Mouse (Mus musculus) midbrain, embryonic 15.5 days (tissue): ENCODE data around the gene 9930021J03Rik. TPM values are rescaled to one million over a fixed set of nuclear protein-coding genes. Genes with fewer than 3 reads are reported as not detected.

Experiments
- ATAC-seq: fragments of 200-750 bp; cut with Nextera tagmentation; replicated peaks from 2 replicates; pipeline ENCODE4 v1.8.0; 2017; ENCODE audit warnings: moderate TSS enrichment
- H3K27ac ChIP-seq: fragments of 300-500 bp; sonication (generic); 2 replicates; pipeline ENCODE4 v1.5.1; 2015; ENCODE audit warnings: mild to moderate bottlenecking, inconsistent platforms
- H3K27me3 ChIP-seq: fragments of 300-500 bp; sonication (generic); replicated peaks from 2 replicates; pipeline ENCODE4 v1.6.1; 2015; ENCODE audit warnings: inconsistent platforms
- H3K36me3 ChIP-seq: fragments of 300-500 bp; sonication (generic); replicated peaks from 2 replicates; pipeline ENCODE4 v1.6.1; 2015; ENCODE audit warnings: inconsistent platforms
- H3K4me1 ChIP-seq: fragments of 300-500 bp; sonication (generic); 2 replicates; pipeline ENCODE4 v1.6.1; 2015; ENCODE audit warnings: inconsistent platforms
- H3K4me2 ChIP-seq: fragments of 300-500 bp; sonication (generic); 2 replicates; pipeline ENCODE4 v1.6.1; 2015; ENCODE audit warnings: inconsistent platforms, mild to moderate bottlenecking, moderate library complexity
- H3K4me3 ChIP-seq: fragments of 300-500 bp; sonication (generic); 2 replicates; pipeline ENCODE4 v1.5.1; 2015; ENCODE audit warnings: mild to moderate bottlenecking, inconsistent platforms
- H3K9ac ChIP-seq: fragments of 300-500 bp; sonication (generic); 2 replicates; pipeline ENCODE4 v1.6.1; 2015; ENCODE audit warnings: mild to moderate bottlenecking, inconsistent platforms
- H3K9me3 ChIP-seq: fragments of 300-500 bp; sonication (generic); 2 replicates; pipeline ENCODE4 v1.6.1; 2016; ENCODE audit warnings: inconsistent platforms
- WGBS: fragments of 180-500 bp; shearing (Covaris S2); methylation state at CpG from one replicate; pipeline ENCODE4 v1.1.7; 2015; ENCODE audit warnings: mixed read lengths; 5-methylcytosine and 5-hydroxymethylcytosine counted together
- polyA plus RNA-seq: library from polyadenylated mRNA; unstranded; fragments of >200 nt; fragmentation: Nextera tagmentation; extraction: Ambion mirVana; gene quantifications from 2 replicates; pipeline ENCODE4 v1.2.1, GENCODE M21; 2015

9930021J03Rik gene
- polyA plus RNA-seq, result 6.8 and 7.5 TPM in 2 replicates

GRCm38 (mm10) chr19:29805917-29806785 lies at the start of gene 9930021J03Rik:
TSS of gene 9930021J03Rik (minus strand) at chr19:29805989.
- peaks cover 18% of the 10 kb centered on the region for H3K36me3 ChIP-seq
- ATAC-seq, result peak; percentile 95
- WGBS, result under 1% methylated on average over 70 of the region's 95 CpGs
- H3K4me1 ChIP-seq, result peaks cover 50% of the 10 kb centered on the region
- H3K27me3 ChIP-seq, result no peaks in the 10 kb centered on the region
- H3K4me3 ChIP-seq, result peak within 1 kb of the TSS; percentile 95
- peak within 1 kb of the TSS; percentile 96 for H3K4me2 ChIP-seq
- peak within 1 kb of the TSS; percentile 96 for H3K27ac ChIP-seq
- H3K9ac ChIP-seq, result peak within 1 kb of the TSS; percentile 82
- H3K9me3 ChIP-seq, result no peaks in the 10 kb centered on the region

DNA sequence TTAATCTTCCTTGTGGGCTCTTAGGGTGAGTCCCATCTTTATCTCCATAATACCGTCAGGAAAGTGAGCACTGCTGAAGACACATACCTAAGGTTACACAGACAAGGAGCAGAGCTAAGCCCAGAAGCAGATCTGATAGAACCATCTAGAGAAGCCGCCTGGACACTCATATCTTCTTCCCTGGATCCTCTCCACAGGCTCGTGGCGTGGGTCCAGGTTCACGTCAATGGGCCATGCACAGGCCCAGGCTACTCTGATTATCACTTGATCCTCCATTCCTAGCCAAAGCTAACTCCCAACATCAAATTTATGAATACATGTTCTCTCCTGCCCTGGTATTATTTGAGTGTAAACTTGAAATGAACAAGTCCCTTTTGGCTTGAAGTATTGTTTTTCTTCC lies 47.9 kb upstream of the 9930021J03Rik start:
- no peak overlapping the region for H3K4me3 ChIP-seq
- ATAC-seq, result no peak
- WGBS, result 96% methylated on average over 5 of the region's 5 CpGs
- H3K4me2 ChIP-seq, result no peak overlapping the region
- no peaks in the 10 kb centered on the region for H3K9me3 ChIP-seq
- no peaks in the 10 kb centered on the region for H3K27me3 ChIP-seq
- H3K27ac ChIP-seq, result no peak overlapping the region
- no peaks in the 10 kb centered on the region; the same call in 1 of the 2 replicates for H3K4me1 ChIP-seq
- H3K36me3 ChIP-seq, result no peaks in the 10 kb centered on the region
- no peak overlapping the region for H3K9ac ChIP-seq

GRCm38 (mm10) chr19:29851036-29851690 lies 45.4 kb upstream of the 9930021J03Rik start:
- 29% methylated on average over 12 of the region's 12 CpGs for WGBS
- Histone ChIP-seq H3K27ac (no peak overlapping the region), H3K9me3 (no peaks in the 10 kb centered on the region), H3K36me3 (no peaks in the 10 kb centered on the region), H3K4me1 (no peaks in the 10 kb centered on the region; the same call in 1 of the 2 replicates), H3K9ac (no peak overlapping the region), H3K4me2 (no peak overlapping the region), H3K27me3 (no peaks in the 10 kb centered on the region), H3K4me3 (no peak overlapping the region)
- no peak for ATAC-seq

DNA sequence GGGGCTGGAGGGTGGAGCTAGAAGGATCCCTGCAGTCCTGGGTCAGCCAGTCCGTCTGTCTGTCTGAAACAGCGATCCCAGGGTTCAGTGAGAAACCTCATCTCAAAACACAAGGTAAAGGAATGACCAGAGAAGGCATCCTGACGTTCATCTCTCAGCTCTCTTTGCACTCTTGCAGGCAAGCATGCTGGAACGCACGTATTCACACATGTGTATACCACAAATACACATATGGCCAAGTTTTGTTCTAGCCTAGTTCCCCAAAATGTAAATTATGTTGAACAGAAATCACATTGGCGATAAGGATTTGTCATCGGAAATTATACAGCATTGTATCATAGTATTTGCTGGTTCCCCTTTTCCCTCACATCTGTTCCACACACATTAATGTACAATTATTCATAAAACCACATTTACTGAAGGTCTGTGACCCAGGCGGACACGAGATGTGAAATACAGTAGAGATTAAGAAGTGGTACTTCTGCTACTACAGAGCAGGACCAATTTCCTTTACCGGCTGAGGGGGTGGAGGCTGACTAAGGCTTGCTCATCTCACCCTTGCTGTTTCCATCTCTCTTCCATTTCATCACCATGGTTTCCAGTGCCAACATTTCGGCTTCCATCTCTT lies 44.2 kb upstream of the 9930021J03Rik start:
- Histone ChIP-seq H3K4me2 (no peak overlapping the region), H3K27me3 (no peaks in the 10 kb centered on the region), H3K4me1 (peaks cover 3% of the 10 kb centered on the region), H3K27ac (no peak overlapping the region), H3K9ac (no peak overlapping the region), H3K36me3 (no peaks in the 10 kb centered on the region), H3K4me3 (no peak overlapping the region), H3K9me3 (no peaks in the 10 kb centered on the region)
- ATAC-seq, result no peak
- 86% methylated on average over 11 of the region's 11 CpGs for WGBS

DNA sequence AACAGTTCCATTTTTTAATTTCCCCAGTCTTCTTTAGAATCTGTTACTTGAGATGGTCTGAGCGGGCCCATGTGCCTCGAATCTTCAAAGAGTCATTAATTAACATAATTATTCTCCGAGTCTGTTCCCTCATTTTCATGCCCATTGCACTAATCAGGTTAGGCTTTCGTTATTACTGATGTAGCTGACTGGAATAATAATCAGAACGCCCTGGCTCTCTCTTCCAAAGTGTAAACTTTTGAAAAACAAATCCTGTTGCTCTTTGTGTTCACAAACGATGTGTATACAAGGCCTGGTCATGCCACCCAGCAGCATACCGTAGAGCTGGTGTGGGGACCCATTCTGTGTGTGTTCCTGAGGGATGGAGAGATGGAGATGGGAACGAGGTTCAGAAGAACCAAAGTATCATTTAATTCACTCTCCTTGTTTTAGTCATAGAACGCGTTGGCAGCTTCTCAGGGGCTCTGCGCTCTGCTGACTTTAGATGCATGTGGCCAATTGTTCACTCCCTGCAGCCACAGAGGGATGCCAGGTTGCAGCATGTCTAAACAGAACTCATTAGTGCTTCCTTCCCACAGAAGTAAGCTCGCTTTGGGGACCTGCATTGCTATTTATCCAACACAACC lies 38.4 kb upstream of the 9930021J03Rik start:
- Histone ChIP-seq H3K9ac (no peak overlapping the region), H3K36me3 (no peaks in the 10 kb centered on the region), H3K27ac (peak overlapping the region; percentile 40), H3K4me2 (no peak overlapping the region), H3K4me1 (peaks cover 20% of the 10 kb centered on the region), H3K4me3 (no peak overlapping the region), H3K9me3 (no peaks in the 10 kb centered on the region), H3K27me3 (no peaks in the 10 kb centered on the region)
- WGBS, result 27% methylated on average over 12 of the region's 12 CpGs
- peak; percentile 80 for ATAC-seq

- no peaks in the 10 kb centered on the region for H3K9me3 ChIP-seq
- WGBS, result 18% methylated on average over 5 of the region's 5 CpGs
- ATAC-seq, result peak; percentile 42
Observed at GRCm38 (mm10) chr19:29843641-29844035, 37.8 kb upstream of the 9930021J03Rik start.

GRCm38 (mm10) chr19:29842973-29843372 lies 37.2 kb upstream of the 9930021J03Rik start:
- Histone ChIP-seq H3K4me2 (no peak overlapping the region), H3K27me3 (no peaks in the 10 kb centered on the region), H3K9me3 (no peaks in the 10 kb centered on the region), H3K27ac (0 out of 2 replicates have a peak overlapping the region, but pooled peaks have one; percentile 40), H3K36me3 (no peaks in the 10 kb centered on the region), H3K4me3 (no peak overlapping the region), H3K4me1 (peaks cover 20% of the 10 kb centered on the region), H3K9ac (no peak overlapping the region)
- ATAC-seq, result no peak
- 73% methylated on average over 8 of the region's 8 CpGs for whole genome bisulfite sequencing

More at GRCm38 (mm10) chr19:29843641-29844035, 37.8 kb upstream of the 9930021J03Rik start:
- H3K27ac ChIP-seq, result 0 out of 2 replicates have a peak overlapping the region, but pooled peaks have one; percentile 40
- H3K27me3 ChIP-seq, result no peaks in the 10 kb centered on the region
- H3K4me2 ChIP-seq, result no peak overlapping the region
- no peak overlapping the region for H3K4me3 ChIP-seq
- peaks cover 20% of the 10 kb centered on the region for H3K4me1 ChIP-seq
- H3K9ac ChIP-seq, result no peak overlapping the region
- no peaks in the 10 kb centered on the region for H3K36me3 ChIP-seq

- no peak overlapping the region for H3K9ac ChIP-seq
- no peaks in the 10 kb centered on the region for H3K9me3 ChIP-seq
- 88% methylated on average over 4 of the region's 4 CpGs for WGBS
Observed at GRCm38 (mm10) chr19:29840642-29841041, 34.9 kb upstream of the 9930021J03Rik start.

GRCm38 (mm10) chr19:29838636-29839135 lies 32.9 kb upstream of the 9930021J03Rik start:
- Histone ChIP-seq H3K4me3 (no peak overlapping the region), H3K27ac (no peak overlapping the region), H3K4me1 (peaks cover 7% of the 10 kb centered on the region), H3K9me3 (no peaks in the 10 kb centered on the region), H3K4me2 (no peak overlapping the region), H3K36me3 (no peaks in the 10 kb centered on the region), H3K9ac (no peak overlapping the region), H3K27me3 (no peaks in the 10 kb centered on the region)
- no peak for ATAC-seq
- WGBS, result 80% methylated on average over 3 of the region's 3 CpGs

More at GRCm38 (mm10) chr19:29840642-29841041, 34.9 kb upstream of the 9930021J03Rik start:
- Histone ChIP-seq H3K4me1 (peaks cover 20% of the 10 kb centered on the region), H3K4me2 (no peak overlapping the region), H3K27ac (no peak overlapping the region), H3K36me3 (no peaks in the 10 kb centered on the region), H3K4me3 (no peak overlapping the region), H3K27me3 (no peaks in the 10 kb centered on the region)
- no peak for ATAC-seq

DNA sequence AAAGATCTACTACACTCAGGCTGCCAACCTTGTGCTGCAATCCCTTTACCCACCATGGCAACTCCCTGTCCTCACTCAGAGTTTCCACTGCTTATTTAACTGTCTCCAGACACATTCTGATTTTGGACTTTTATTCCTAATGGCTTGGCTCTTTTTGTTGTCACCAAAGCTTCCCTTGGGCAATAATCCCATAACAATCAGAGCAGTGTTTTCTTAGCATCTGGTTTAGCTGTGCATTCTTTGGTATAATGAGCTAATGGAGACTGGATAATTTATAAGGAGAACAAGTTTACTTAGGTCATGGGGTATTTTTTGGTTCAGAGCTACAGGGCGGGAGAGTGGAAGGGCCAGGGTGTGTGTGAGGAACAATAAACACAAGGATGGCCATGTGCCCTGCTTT lies 32.4 kb upstream of the 9930021J03Rik start:
- H3K9ac ChIP-seq, result no peak overlapping the region
- no peaks in the 10 kb centered on the region for H3K27me3 ChIP-seq
- H3K36me3 ChIP-seq, result no peaks in the 10 kb centered on the region
- H3K27ac ChIP-seq, result no peak overlapping the region
- no peaks in the 10 kb centered on the region for H3K9me3 ChIP-seq
- no peak overlapping the region for H3K4me2 ChIP-seq
- no peak for ATAC-seq
- WGBS, result 56% methylated on average over 1 of the region's 1 CpGs
- H3K4me3 ChIP-seq, result no peak overlapping the region
- peaks cover 2% of the 10 kb centered on the region; the same call in 1 of the 2 replicates for H3K4me1 ChIP-seq

DNA sequence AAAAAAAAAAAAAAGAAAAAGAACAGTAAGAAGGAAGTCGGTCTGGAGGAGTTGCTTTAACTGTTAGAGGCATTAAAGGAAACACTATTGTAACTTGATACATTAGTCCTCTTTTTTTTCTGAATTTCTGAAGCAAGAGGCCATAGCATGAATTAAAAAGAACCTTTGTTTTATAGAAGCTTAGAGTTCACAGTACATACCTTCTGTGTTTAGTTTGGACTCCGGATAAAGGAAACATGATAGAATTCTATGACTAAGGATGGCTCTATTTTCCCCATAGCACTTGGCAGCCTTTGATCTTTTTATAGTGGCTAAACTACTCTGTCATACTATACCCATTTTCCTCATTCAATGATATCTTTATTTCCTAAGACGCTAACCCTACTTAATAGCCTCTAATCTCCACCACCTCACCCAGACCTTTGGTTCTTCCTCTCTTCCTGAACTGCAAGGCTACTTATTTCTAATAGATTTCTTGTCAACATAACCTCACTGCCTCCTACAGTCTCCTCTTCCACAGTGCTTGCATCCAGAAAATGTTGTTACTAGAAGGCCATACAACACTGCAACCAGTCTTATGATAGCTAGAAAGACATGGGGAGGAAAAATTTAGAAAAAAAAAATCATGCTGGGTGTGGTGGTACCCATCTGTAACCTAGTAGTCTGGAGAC lies 29.7 kb upstream of the 9930021J03Rik start:
- no peak overlapping the region for H3K4me3 ChIP-seq
- no peak overlapping the region for H3K4me2 ChIP-seq
- H3K4me1 ChIP-seq, result no peaks in the 10 kb centered on the region
- no peaks in the 10 kb centered on the region for H3K27me3 ChIP-seq
- H3K36me3 ChIP-seq, result no peaks in the 10 kb centered on the region
- no peak for ATAC-seq
- WGBS, result 64% methylated on average over 3 of the region's 3 CpGs
- no peak overlapping the region for H3K27ac ChIP-seq
- H3K9ac ChIP-seq, result no peak overlapping the region
- H3K9me3 ChIP-seq, result no peaks in the 10 kb centered on the region
